Mouse (Mus musculus): ENCODE data around the gene Ppp1r10. TPM values are rescaled to one million over a fixed set of nuclear protein-coding genes. Genes with fewer than 3 reads are reported as not detected.

Ppp1r10 gene
- polyA plus RNA-seq (2012; rRNA removed) = 51.1 and 51.8 TPM in 2 replicates

DNA sequence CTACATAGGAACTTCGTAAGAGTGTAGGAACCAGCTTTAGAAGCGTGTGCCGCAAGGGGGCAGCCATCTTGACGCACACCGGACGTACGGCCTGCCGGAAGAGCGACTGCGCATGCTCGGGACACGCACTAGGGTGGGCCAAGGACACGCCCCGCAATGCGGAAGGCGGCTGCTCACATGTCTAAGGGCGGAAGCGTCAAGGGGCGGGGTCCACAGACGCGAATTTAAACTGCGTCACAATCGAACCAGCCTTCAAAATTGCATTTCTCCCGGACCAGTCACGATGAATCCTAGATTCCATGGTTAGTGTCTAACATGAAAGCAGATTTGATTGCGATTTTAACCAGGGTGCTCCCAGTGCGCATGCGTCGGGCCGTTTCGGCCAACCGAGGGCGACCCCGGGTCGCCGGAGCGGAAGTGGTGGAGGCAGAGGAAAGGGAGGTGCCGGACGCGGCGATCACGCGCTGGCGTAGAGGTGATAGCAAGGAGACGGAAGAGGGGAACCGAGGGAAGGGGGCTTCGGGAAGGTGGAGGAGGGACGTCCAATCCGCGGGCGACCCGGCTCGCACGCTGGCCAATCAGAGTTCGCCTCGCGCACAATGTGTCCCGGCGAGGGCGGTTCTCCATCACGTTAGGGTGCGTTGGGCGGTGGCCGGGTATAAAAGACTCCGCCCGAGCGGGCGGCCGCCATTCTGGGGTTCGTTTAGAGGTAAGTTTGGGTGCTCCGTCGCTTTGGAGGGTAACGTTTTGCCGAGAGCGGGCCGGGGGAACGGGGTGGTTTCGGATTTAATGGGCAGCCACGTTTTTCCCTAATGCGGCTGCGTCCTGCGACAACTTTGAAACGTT is at the start of gene Ppp1r10, which contains the start of gene Mrps18b:
Ppp1r10 (plus strand) TSS at position 138 of the 846 bp plus-strand sequence.
Mrps18b (minus strand) TSS at position 93 of the 846 bp plus-strand sequence.

DNA sequence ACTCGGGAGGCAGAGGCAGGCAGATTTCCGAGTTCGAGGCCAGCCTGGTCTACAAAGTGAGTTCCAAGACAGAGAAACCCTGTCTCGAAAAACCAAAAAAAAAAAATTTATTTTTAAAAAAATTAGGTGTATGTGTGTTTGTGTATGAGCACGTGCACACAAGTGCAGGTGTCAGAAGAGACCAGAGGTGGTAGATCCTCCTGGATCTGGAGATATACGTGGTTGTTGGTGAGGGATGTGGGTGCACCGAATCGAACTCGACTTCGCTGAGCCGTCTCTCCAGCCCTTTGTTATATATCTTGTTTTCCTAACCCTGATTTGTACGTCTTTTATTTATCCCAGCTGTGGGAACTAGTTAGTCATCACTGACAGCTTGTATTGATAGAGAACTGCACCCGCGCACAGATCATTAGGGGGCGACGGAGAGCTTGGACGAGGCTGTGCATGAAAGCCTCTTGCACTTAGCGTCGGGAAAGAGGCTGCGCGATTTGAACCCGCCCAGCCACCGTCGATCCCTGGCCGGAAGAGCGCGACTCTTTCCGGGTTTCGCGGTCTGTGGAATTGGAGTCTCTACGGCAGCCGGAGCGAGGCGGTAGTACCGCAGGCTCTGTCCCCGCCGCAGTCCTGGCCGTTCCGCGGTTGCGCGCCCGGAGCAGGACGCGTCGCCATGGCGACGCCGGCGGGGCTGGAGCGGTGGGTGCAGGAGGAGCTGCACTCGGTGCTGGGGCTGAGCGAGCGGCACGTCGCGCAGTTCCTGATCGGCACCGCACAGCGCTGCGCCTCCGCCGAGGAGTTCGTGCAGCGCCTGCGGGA is 36.8 kb upstream of the Ppp1r10 start, which contains the start of gene Dhx16:
Dhx16 (plus strand) TSS at position 575 of the 813 bp plus-strand sequence.

DNA sequence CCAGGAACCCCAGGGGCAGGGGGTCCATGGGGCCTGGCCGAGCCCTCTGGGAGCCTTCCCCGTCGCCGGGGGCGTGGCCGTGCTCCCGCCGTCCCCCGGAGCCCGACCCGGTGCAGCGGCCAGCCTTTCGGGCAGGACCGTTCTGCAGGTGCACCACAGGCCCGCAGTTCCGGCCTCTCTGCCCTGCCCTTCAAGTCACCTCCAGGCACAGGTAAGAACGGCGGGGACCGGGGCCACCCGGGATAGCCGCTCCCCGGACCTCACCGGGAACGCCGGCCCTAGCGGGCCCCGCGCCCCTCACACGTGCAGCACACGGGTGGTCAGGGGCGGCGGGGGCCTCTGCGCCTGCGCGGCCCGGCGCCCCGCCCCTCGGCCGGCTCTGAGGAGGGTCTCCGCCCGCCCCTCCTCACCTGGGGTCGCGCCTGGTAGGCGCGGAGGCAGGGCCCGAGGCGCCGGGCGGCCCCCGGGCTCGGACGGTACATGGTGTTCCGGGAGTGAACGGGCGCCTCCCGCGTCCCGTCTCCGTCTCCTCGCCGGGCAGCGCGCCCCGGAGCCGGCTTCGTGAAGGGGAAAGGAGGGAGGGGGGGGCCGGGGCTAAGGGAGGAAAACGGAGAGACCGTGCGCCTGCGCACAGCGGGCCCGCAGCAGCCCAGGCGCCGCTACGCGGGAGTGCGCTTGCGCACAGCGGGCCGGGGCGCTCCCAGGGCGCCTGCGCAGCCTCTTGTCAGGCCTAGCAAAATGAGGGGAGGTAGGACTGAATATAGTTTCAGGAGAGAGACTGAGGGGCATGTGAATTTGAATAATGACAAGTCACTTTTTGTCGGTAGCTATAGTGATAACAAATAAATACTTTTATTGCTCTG is 19.2 kb upstream of the Ppp1r10 start, which contains the start of gene 2310061I04Rik:
2310061I04Rik (minus strand) TSS at position 651 of the 863 bp plus-strand sequence.

DNA sequence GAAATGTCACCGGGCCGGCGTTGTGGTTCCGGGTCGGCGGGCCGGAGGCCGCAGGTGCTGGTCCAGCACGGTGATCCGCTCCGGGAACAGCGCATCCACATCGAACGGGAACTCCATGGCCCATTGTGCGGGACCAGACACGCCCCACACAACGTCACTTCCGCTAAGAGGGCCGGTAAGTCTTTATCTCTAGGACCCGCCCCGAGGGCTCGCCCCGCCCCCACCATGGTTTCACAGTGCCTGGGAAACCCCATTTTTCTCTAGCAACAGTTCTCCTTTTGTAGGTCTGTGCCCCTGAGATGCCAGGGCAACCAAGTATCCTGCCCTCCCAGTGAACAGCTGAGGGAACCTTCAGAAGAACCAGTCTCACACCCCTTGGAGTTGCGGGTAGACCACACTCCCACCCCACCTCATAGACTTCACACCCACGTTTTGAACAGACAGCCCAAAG is 6.3 kb upstream of the Ppp1r10 start, which contains the start of gene Atat1:
Atat1 (minus strand) TSS at position 157 of the 451 bp plus-strand sequence.

DNA sequence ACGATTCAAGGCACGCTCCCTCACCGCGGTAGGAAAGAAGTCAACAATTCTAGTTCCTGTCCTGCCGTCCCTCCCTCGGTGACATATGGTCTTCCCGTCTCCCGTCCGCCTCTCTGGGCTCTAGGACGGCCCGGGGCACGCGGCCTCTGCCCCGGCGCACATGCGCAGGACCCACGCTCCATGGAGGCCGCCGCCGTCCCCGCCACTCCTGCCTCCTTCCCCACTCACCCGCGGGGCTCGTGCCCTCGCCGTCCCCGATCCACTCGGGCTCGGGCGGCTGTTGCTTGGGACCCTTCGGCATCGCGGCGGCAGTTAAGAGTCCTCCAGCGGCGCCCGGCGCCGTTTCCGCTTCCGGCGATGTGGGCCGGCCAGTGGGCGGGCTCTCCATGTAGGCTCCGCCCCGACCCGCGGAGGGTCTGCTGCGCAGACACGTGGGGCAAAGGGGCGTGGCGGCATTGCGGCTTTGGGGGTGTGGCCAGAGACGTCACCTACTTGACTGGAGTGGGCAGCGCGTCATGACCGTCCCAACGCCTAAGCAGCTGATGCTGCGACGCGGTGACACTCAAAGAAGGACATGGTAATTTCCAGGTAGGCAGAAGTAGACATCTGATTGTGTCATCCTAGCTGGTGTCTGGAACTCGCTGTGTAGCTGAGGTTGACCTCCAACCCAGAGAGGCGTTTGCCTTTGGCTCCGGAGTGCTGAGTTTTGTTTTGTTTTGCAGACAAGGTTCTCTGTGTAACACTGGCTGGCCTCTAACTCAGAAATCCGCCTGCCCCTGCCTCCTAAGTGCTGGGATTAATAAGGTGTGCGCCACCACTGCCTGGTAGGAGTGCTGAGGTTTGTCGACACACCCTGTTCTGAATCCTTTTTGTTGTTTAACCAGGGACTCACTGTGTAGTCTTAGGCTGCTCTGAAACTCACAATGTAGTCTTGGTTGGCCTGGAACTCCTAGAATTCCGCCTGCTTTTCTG is 53.5 kb downstream of the Ppp1r10 start, which contains the start of gene Abcf1:
Abcf1 (minus strand) TSS at position 344 of the 972 bp plus-strand sequence.

DNA sequence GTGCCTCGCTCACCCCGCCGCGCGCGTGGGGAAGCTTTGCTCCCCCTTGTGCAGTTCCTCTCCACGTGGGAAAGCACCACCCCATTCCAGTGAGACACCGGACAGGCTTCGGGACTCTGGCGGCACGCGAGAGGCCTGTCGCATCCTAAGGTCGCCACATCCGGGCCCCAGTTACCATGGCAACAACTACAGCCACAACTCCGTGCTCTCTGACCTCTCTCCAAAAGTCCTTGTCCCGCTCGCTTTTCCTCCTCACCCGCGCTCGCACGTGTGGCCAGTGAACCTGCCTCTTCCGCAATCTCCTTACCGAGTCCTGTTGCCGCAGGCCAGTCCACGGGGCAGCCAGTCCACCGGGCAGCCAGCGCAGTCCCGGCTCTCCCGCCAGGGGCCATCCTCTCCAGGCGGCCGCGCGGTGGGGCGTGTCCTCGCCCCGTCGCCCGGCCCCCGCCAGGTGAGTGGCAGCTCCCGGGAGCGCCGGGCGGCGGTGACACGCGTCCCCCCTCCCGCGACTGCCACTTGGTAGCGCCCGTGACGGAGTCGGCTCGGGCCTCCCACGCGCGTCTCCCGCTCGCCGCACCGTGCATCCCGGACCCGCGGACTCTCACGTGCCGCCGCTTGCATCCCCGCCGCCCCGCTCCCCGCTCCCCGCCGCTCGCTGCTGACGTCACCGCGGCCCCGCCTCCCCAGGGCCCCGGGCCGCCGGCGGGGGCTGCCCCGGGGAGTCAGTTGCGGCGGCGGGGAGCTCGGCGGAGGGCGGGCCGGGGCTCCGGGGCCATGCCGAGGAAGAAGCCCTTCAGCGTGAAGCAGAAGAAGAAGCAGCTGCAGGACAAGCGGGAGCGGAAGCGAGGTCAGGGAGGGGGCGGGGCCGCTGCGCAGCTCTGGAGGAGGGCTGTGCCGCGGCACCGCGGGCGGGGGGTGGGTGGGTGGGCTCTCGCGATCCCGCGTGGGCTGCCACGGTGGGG is 63.4 kb downstream of the Ppp1r10 start, which contains the start of the genes Gnl1 and Prr3:
Gnl1 (plus strand) TSS at position 451 of the 962 bp plus-strand sequence.
Prr3 (minus strand) TSS at position 836 of the 962 bp plus-strand sequence.

Other genes starting within 250 kb of the Ppp1r10 start
- gene Vars2, start 248.8 kb upstream of the Ppp1r10 start, polyA plus RNA-seq (2012; rRNA removed) = 35.4 and 37.4 TPM in 2 replicates
- 31.1 and 34.8 TPM in 2 replicates for gene Gtf2h4, start 242.7 kb upstream of the Ppp1r10 start, polyA plus RNA-seq (2012; rRNA removed)
- gene Ddr1, start 211.8 kb upstream of the Ppp1r10 start, polyA plus RNA-seq (2012; rRNA removed) = 94.3 and 115 TPM in 2 replicates
- 7.2 and 9.6 TPM in 2 replicates for gene Ier3, start 94.8 kb upstream of the Ppp1r10 start, polyA plus RNA-seq (2012; rRNA removed)
- gene Flot1, start 93.2 kb upstream of the Ppp1r10 start, polyA plus RNA-seq (2012; rRNA removed) = 93.0 and 103 TPM in 2 replicates
- 2,634 and 2,916 TPM in 2 replicates for gene Tubb5, start 78.1 kb upstream of the Ppp1r10 start, polyA plus RNA-seq (2012; rRNA removed)
- gene Mdc1, start 74.9 kb upstream of the Ppp1r10 start, polyA plus RNA-seq (2012; rRNA removed) = 25.3 and 25.5 TPM in 2 replicates
- 30.7 and 36.6 TPM in 2 replicates for gene Nrm, start 55.1 kb upstream of the Ppp1r10 start, polyA plus RNA-seq (2012; rRNA removed)
- gene Ppp1r18, start 50.8 kb upstream of the Ppp1r10 start, polyA plus RNA-seq (2012; rRNA removed) = 50.0 and 51.7 TPM in 2 replicates
- 62.9 and 66.5 TPM in 2 replicates for gene Dhx16, start 36.6 kb upstream of the Ppp1r10 start, polyA plus RNA-seq (2012; rRNA removed)
- 76.7 and 87.7 TPM in 2 replicates for gene 2310061I04Rik, start 19.0 kb upstream of the Ppp1r10 start, polyA plus RNA-seq (2012; rRNA removed)
- 501 and 522 TPM in 2 replicates for gene Atat1, start 6.4 kb upstream of the Ppp1r10 start, polyA plus RNA-seq (2012; rRNA removed)
- gene Mrps18b, start within 50 bp of the Ppp1r10 start, polyA plus RNA-seq (2012; rRNA removed) = 47.1 and 48.5 TPM in 2 replicates
- 102 and 109 TPM in 2 replicates for gene Abcf1, start 53.3 kb downstream of the Ppp1r10 start, polyA plus RNA-seq (2012; rRNA removed)
- gene Gnl1, start 63.4 kb downstream of the Ppp1r10 start, polyA plus RNA-seq (2012; rRNA removed) = 37.6 and 47.2 TPM in 2 replicates
- gene Prr3, start 63.8 kb downstream of the Ppp1r10 start, polyA plus RNA-seq (2012; rRNA removed) = 58.4 and 64.9 TPM in 2 replicates
- gene H2-T24, start 104.1 kb downstream of the Ppp1r10 start, polyA plus RNA-seq (2012; rRNA removed) = 0.39 and 0.44 TPM in 2 replicates
- gene H2-T23, start 116.4 kb downstream of the Ppp1r10 start, polyA plus RNA-seq (2012; rRNA removed) = 8.6 and 10.6 TPM in 2 replicates
- gene H2-T22, start 126.3 kb downstream of the Ppp1r10 start, polyA plus RNA-seq (2012; rRNA removed) = 8.4 and 13.7 TPM in 2 replicates
- gene Gm6034, start 126.5 kb downstream of the Ppp1r10 start, polyA plus RNA-seq (2012; rRNA removed) = not detected in 2 replicates
- 0.05 TPM in 1 of 2 replicates, not detected in the other for gene Gm11127, start 141.9 kb downstream of the Ppp1r10 start, polyA plus RNA-seq (2012; rRNA removed)
- not detected in 2 replicates for gene Gm19684, start 205.2 kb downstream of the Ppp1r10 start, polyA plus RNA-seq (2012; rRNA removed)
- gene Gm7030, start 213.0 kb downstream of the Ppp1r10 start, polyA plus RNA-seq (2012; rRNA removed) = not detected in 2 replicates